ENCODE assay signal across 11 mouse cellular contexts in genomic region chr3:98067413-98067812, GRCm38 (mm10). TPM values are rescaled to one million over a fixed set of nuclear protein-coding genes. Genes with fewer than 3 reads are reported as not detected.
A peak's percentile ranks its signal among the peaks of the same experiment; 100 is the strongest.
DNase-seq lines count a peak whose midpoint lies in the region; ATAC-seq and TF ChIP-seq lines count a peak whose summit lies in the region.
"Had no signal": no experiment of that assay in that cellular context is flagged by ENCODE, and none has a peak within 500 bp of the region (broad histone marks: within the 10 kb centered on the region; RNA-seq: fewer than 3 reads in every experiment).

No protein-coding gene starts in this region.

- 0 out of 2 replicates have a peak overlapping the region, but pooled peaks have one; percentile 41 for H3K27ac ChIP-seq in heart, embryonic 12.5 days (ENCODE audit: poor library complexity, severe bottlenecking)
- no peak overlapping the region for H3K27ac ChIP-seq in heart, embryonic 11.5 days (ENCODE audit: low read depth, low read length)
- H3K27ac ChIP-seq in liver, postnatal 0 days (ENCODE audit: low read depth): peak overlapping the region; percentile 55; the same call in 1 of the 2 replicates
- H3K27ac ChIP-seq in liver, embryonic 11.5 days (ENCODE audit: low read depth, low read length): no peak overlapping the region
- H3K27ac ChIP-seq in limb, embryonic 15.5 days: peak overlapping the region; percentile 83

- H3K9me3 ChIP-seq in heart, embryonic 12.5 days (replicated peaks): no peaks in the 10 kb centered on the region
- H3K9me3 ChIP-seq in heart, embryonic 11.5 days (replicated peaks; ENCODE audit: control insufficient read depth, low read length): no peaks in the 10 kb centered on the region
- no peaks in the 10 kb centered on the region for H3K9me3 ChIP-seq in liver, postnatal 0 days (ENCODE audit: low read length)
- H3K9me3 ChIP-seq in liver, embryonic 11.5 days (ENCODE audit: control insufficient read depth, low read length): no peaks in the 10 kb centered on the region
- no peaks in the 10 kb centered on the region for H3K9me3 ChIP-seq in limb, embryonic 15.5 days

- H3K27me3 ChIP-seq in heart, embryonic 12.5 days (replicated peaks): no peaks in the 10 kb centered on the region
- H3K27me3 ChIP-seq in heart, embryonic 11.5 days (ENCODE audit: control insufficient read depth, insufficient read depth, low read length): no peaks in the 10 kb centered on the region
- no peaks in the 10 kb centered on the region for H3K27me3 ChIP-seq in liver, postnatal 0 days (ENCODE audit: insufficient read depth, low read length)
- no peaks in the 10 kb centered on the region for H3K27me3 ChIP-seq in liver, embryonic 11.5 days (replicated peaks; ENCODE audit: control insufficient read depth, insufficient read depth, low read length)
- no peaks in the 10 kb centered on the region for H3K27me3 ChIP-seq in limb, embryonic 15.5 days
- H3K27me3 ChIP-seq: CH12.LX had no signal

- H3K9ac ChIP-seq in heart, embryonic 12.5 days: no peak overlapping the region
- H3K9ac ChIP-seq in heart, embryonic 11.5 days (ENCODE audit: low read depth, low read length): no peak overlapping the region
- H3K9ac ChIP-seq in liver, postnatal 0 days (replicated peaks): no peak overlapping the region
- no peak overlapping the region for H3K9ac ChIP-seq in liver, embryonic 11.5 days (ENCODE audit: low read depth, low read length)
- H3K9ac ChIP-seq in limb, embryonic 15.5 days: no peak overlapping the region

- no peak overlapping the region for H3K4me2 ChIP-seq in heart, embryonic 12.5 days
- H3K4me2 ChIP-seq in heart, embryonic 11.5 days: no peak overlapping the region
- 0 out of 2 replicates have a peak overlapping the region, but pooled peaks have one; percentile 19 for H3K4me2 ChIP-seq in liver, postnatal 0 days (ENCODE audit: low read depth, low read length)
- no peak overlapping the region for H3K4me2 ChIP-seq in liver, embryonic 11.5 days
- no peak overlapping the region for H3K4me2 ChIP-seq in limb, embryonic 15.5 days

- no peak for TF ChIP-seq CTCF in liver, postnatal 0 days (IDR thresholded peaks at IDR 0.05; ENCODE audit: low read depth)

- peaks cover 21% of the 10 kb centered on the region for H3K36me3 ChIP-seq in heart, embryonic 12.5 days
- H3K36me3 ChIP-seq in heart, embryonic 11.5 days (ENCODE audit: control insufficient read depth, insufficient read depth, low read length): no peaks in the 10 kb centered on the region
- peaks cover 10% of the 10 kb centered on the region for H3K36me3 ChIP-seq in liver, postnatal 0 days (replicated peaks; ENCODE audit: insufficient read depth, low read length)
- peaks cover 3% of the 10 kb centered on the region; the same call in 1 of the 2 replicates for H3K36me3 ChIP-seq in liver, embryonic 11.5 days (ENCODE audit: control insufficient read depth, insufficient read depth, low read length)
- peaks cover 14% of the 10 kb centered on the region for H3K36me3 ChIP-seq in limb, embryonic 15.5 days

- H3K4me1 ChIP-seq in heart, embryonic 12.5 days (replicated peaks): peaks cover 62% of the 10 kb centered on the region
- H3K4me1 ChIP-seq in heart, embryonic 11.5 days (ENCODE audit: control insufficient read depth, insufficient read depth, low read length): peaks cover 27% of the 10 kb centered on the region
- H3K4me1 ChIP-seq in liver, postnatal 0 days (ENCODE audit: insufficient read depth): peaks cover 43% of the 10 kb centered on the region
- H3K4me1 ChIP-seq in liver, embryonic 11.5 days (replicated peaks; ENCODE audit: control insufficient read depth, insufficient read depth, low read length): peaks cover 25% of the 10 kb centered on the region
- peaks cover 63% of the 10 kb centered on the region for H3K4me1 ChIP-seq in limb, embryonic 15.5 days

- 78% methylated on average over 3 of the region's 3 CpGs for WGBS in heart, embryonic 12.5 days
- WGBS in heart, embryonic 11.5 days (ENCODE audit: insufficient replicate concordance): 87% methylated on average over 3 of the region's 3 CpGs
- WGBS in liver, postnatal 0 days (ENCODE audit: insufficient replicate concordance): 80% methylated on average over 3 of the region's 3 CpGs
- WGBS in liver, embryonic 11.5 days: 89% methylated on average over 3 of the region's 3 CpGs
- WGBS in limb, embryonic 15.5 days: 38% methylated on average over 3 of the region's 3 CpGs

- TF ChIP-seq EP300 in liver, postnatal 0 days (IDR thresholded peaks at IDR 0.05; ENCODE audit: low read depth): no peak

- H3K4me3 ChIP-seq in heart, embryonic 12.5 days: no peak overlapping the region
- H3K4me3 ChIP-seq in heart, embryonic 11.5 days (ENCODE audit: low read depth, low read length): no peak overlapping the region
- H3K4me3 ChIP-seq in liver, postnatal 0 days (ENCODE audit: low read depth, low read length): no peak overlapping the region
- no peak overlapping the region for H3K4me3 ChIP-seq in liver, embryonic 11.5 days (ENCODE audit: low read depth, low read length)
- H3K4me3 ChIP-seq in limb, embryonic 15.5 days: no peak overlapping the region

- no peak for DNase-seq in liver, postnatal 0 days
- DNase-seq in liver, embryonic 11.5 days (ENCODE audit: low spot score): no peak
- peak; percentile 72 for DNase-seq in brain, adult 2 months (ENCODE audit: low read depth, low spot score)
- no peak for DNase-seq in adrenal gland, postnatal 25 days
- DNase-seq: gastrocnemius, postnatal 14 days; lung, adult 18-20 months had no signal

- no peak for ATAC-seq in heart, embryonic 12.5 days (ENCODE audit: insufficient number of reproducible peaks, low FRiP score)
- ATAC-seq in heart, embryonic 11.5 days (replicated peaks; ENCODE audit: insufficient number of reproducible peaks, low FRiP score, low TSS enrichment): no peak
- ATAC-seq in liver, postnatal 0 days: no peak
- no peak for ATAC-seq in liver, embryonic 11.5 days (replicated peaks; ENCODE audit: low FRiP score)
- no peak for ATAC-seq in limb, embryonic 15.5 days (ENCODE audit: insufficient number of reproducible peaks, low FRiP score, low TSS enrichment, low read depth)
- ATAC-seq in activated CD4-positive, CD25-positive, alpha-beta regulatory T cell, adult 4 months: no peak

RNA-seq across cellular contexts. Expression of gene Notch2, which starts 54.1 kb away (rescaled TPM):
- polyA plus RNA-seq in heart, embryonic 12.5 days (2016; fragmentation: Nextera tagmentation; extraction: Ambion mirVana): 16.7 and 17.7 TPM in 2 replicates
- polyA plus RNA-seq in heart, embryonic 11.5 days (2014; fragmentation: Nextera tagmentation; extraction: Ambion mirVana): 12.5 and 13.4 TPM in 2 replicates
- polyA plus RNA-seq in liver, postnatal 0 days (2015; fragmentation: Nextera tagmentation; extraction: Ambion mirVana): 5.1 and 6.2 TPM in 2 replicates
- polyA plus RNA-seq in liver, embryonic 11.5 days (2014; fragmentation: Nextera tagmentation; extraction: Ambion mirVana): 17.2 and 18.4 TPM in 2 replicates
- 35.8 and 40.8 TPM in 2 replicates for polyA plus RNA-seq in limb, embryonic 15.5 days (2015; fragmentation: Nextera tagmentation; extraction: Ambion mirVana)
- 10 to 100 TPM; 14.1 to 17.5 TPM for polyA plus RNA-seq in activated CD4-positive, CD25-positive, alpha-beta regulatory T cell, adult 4 months (2017; shearing (Covaris generic))
- total RNA-seq in adrenal gland, postnatal 25 days (2021): 52.3 and 80.9 TPM in 2 replicates

Comparison
In these comparisons a context has a peak if more than half of its experiments do, and no peak if none do; other contexts are left out.
1. H3K27ac ChIP-seq: peak in heart, embryonic 12.5 days (single experiment), liver, postnatal 0 days (single experiment) and limb, embryonic 15.5 days (single experiment); none in heart, embryonic 11.5 days (single experiment) and liver, embryonic 11.5 days (single experiment).